In the genomic region with DNA sequence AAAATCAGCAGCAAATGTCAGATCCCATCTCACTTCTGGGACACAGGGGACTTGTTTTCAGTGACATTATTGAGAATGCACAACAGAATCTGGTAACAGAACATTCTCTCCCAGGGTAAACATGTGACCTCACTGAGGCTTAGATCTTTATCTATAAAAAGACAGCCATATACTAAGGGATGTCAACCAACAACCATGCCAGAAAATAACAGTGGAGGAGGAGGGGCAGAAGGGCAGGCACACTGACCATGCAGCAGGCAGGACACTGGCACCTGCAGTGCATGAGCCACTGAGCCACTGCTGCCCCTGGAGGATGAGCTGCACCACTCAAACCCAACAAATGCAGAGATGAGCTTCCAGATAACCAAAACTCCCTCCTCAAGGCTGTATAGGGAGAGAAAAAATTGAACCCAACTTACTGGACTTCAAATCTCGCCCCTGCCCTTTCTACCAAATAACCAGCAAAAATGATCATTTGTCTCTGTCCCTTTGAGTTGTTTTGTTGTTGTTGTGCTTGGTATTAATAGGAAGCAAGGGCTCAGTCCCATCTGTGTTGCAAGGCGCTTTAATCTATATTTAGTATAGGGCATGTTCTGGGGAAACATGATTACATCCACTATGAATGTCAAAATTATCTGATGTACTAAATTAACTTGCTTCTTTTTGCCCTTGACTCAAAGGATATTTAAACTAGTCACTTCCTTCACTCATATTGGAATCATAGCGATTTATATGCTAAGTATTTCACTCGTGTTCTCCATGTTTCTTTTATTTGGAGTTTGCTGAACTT, we compare ENCODE assay signal across 11 mouse cellular contexts.
"Had no signal": no experiment of that assay in that cellular context is flagged by ENCODE, and none has a peak within 500 bp of the region (broad histone marks: within the 10 kb centered on the region; RNA-seq: fewer than 3 reads in every experiment).

No protein-coding gene starts in this region.

- H3K4me2 ChIP-seq: lung, embryonic 14.5 days; midbrain, embryonic 13.5 days had no signal

- H3K9ac ChIP-seq: liver, embryonic 14.5 days; lung, embryonic 14.5 days; midbrain, embryonic 13.5 days had no signal

- H3K27me3 ChIP-seq: midbrain, embryonic 13.5 days had no signal

- H3K27ac ChIP-seq: left cerebral cortex, adult 2 months; liver, embryonic 14.5 days; macrophage; midbrain, embryonic 13.5 days had no signal

- DNase-seq: kidney, adult 8-10 months; kidney, postnatal 25 days; liver; lung, embryonic 14.5 days; lung, postnatal 14 days; right cerebral cortex, postnatal 14 days; thymus, postnatal 36 days had no signal

- H3K4me3 ChIP-seq: left cerebral cortex, adult 2 months; midbrain, embryonic 13.5 days had no signal

- H3K9me3 ChIP-seq: midbrain, embryonic 13.5 days had no signal

- ATAC-seq: midbrain, embryonic 13.5 days had no signal
